Mouse (Mus musculus): ENCODE data around the gene Zfand3. TPM values are rescaled to one million over a fixed set of nuclear protein-coding genes. Genes with fewer than 3 reads are reported as not detected.

The Zfand3 gene
- total and polyA plus RNA-seq, 2 experiments = 46.7 to 63.3 TPM

DNA sequence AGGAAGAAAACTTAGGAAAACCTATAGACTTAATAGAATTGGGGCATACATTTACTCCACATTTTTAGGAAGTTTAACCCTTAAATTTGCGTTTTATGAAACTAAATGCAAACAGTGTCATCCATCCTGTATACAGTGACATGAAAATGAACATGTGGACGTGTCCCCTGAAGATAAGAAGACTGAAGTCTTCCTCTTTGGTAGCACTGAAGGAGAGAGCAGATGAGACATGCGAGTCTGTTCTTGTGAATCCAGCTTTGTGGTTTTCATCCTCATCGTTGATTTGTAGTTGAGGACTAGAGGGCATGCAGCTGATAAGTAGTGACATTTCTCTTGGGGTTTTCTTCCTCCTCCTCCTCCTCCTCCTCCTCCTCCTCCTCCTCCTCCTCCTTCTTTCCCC, 177.0 kb downstream of the Zfand3 start:
- TF ChIP-seq POLR2A (IDR thresholded peaks at IDR 0.05; ENCODE audit: extremely low read depth, insufficient read depth, low read length) (no peak), CTCF (IDR thresholded peaks at IDR 0.05; ENCODE audit: low read depth, low read length) (no peak)
- WGBS = 82% methylated on average over 4 of the region's 4 CpGs
- DNase-seq (ENCODE audit: extremely low read depth, low read depth, low spot score) = no peak
- no peak overlapping the region for H3K9ac ChIP-seq (ENCODE audit: low read depth, low read length)
- H3K4me1 ChIP-seq (ENCODE audit: control insufficient read depth, insufficient read depth, low read length) = no peaks in the 10 kb centered on the region
- H3K27ac ChIP-seq (replicated peaks; ENCODE audit: insufficient read depth, low read depth, low read length) = no peak overlapping the region
- H3K27me3 ChIP-seq (ENCODE audit: control insufficient read depth, insufficient read depth, low read length) = no peaks in the 10 kb centered on the region
- peaks cover 39% of the 10 kb centered on the region for H3K79me2 ChIP-seq (ENCODE audit: control insufficient read depth, insufficient read depth, low read length)
- no peak overlapping the region for H3K4me3 ChIP-seq (ENCODE audit: insufficient read depth, low read depth, low read length)
- no peaks in the 10 kb centered on the region for H3K36me3 ChIP-seq (ENCODE audit: control insufficient read depth, insufficient read depth, low read length)

DNA sequence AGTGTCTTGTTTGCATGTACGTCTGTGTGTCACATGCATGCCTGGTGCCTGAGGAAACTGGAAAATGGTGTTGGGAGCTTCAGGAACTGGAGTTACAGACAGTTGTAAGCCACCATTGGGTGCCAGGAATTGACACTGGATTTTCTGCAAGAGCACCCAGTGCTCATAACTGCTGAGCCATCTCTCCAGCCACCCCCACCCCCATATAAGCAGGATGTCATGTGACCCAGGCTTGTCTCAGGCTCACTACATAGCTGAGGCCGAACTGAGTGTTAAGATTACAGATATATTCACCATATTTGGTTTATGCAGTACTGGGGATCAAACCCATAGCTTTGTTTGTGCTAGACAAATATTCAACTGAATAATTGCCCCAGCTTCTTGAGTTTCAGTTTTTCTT, 177.5 kb downstream of the Zfand3 start:
- Histone ChIP-seq H3K79me2 (ENCODE audit: control insufficient read depth, insufficient read depth, low read length) (peaks cover 41% of the 10 kb centered on the region), H3K4me3 (ENCODE audit: insufficient read depth, low read depth, low read length) (no peak overlapping the region), H3K36me3 (ENCODE audit: control insufficient read depth, insufficient read depth, low read length) (no peaks in the 10 kb centered on the region), H3K9ac (ENCODE audit: low read depth, low read length) (no peak overlapping the region), H3K27ac (replicated peaks; ENCODE audit: insufficient read depth, low read depth, low read length) (no peak overlapping the region), H3K27me3 (ENCODE audit: control insufficient read depth, insufficient read depth, low read length) (no peaks in the 10 kb centered on the region), H3K4me1 (ENCODE audit: control insufficient read depth, insufficient read depth, low read length) (no peaks in the 10 kb centered on the region)
- no peak for TF ChIP-seq CTCF (IDR thresholded peaks at IDR 0.05; ENCODE audit: low read depth, low read length)
- TF ChIP-seq POLR2A (IDR thresholded peaks at IDR 0.05; ENCODE audit: extremely low read depth, insufficient read depth, low read length) = no peak
- no peak for DNase-seq (ENCODE audit: extremely low read depth, low read depth, low spot score)
- WGBS = 58% methylated on average over 2 of the region's 2 CpGs

DNA sequence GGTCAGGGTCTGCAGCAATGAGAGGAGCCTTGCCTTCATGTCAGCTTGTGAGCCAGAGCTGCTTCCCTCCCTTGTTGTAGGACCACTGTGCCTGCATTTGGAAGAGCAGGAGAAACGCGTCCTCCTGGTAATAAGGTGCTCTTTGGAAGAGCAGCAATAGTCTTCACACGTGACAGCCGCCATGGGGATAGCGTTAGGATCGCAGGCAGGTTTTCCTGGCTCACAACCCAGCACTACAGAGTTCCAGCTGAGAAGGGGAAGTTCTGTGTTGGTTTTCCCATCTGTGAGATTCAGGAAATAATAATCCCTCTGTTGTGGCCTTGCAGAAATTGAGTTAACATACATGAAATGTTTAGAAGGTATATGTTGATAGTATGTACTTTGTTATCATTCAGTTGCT, 179.0 kb downstream of the Zfand3 start:
- H3K4me3 ChIP-seq (ENCODE audit: insufficient read depth, low read depth, low read length) = no peak overlapping the region
- H3K27ac ChIP-seq (replicated peaks; ENCODE audit: insufficient read depth, low read depth, low read length) = no peak overlapping the region
- no peaks in the 10 kb centered on the region; the same call in 1 of the 2 replicates for H3K4me1 ChIP-seq (ENCODE audit: control insufficient read depth, insufficient read depth, low read length)
- H3K36me3 ChIP-seq (ENCODE audit: control insufficient read depth, insufficient read depth, low read length) = no peaks in the 10 kb centered on the region
- 92% methylated on average over 6 of the region's 6 CpGs for WGBS
- no peak for TF ChIP-seq POLR2A (IDR thresholded peaks at IDR 0.05; ENCODE audit: extremely low read depth, insufficient read depth, low read length)
- no peak for TF ChIP-seq CTCF (IDR thresholded peaks at IDR 0.05; ENCODE audit: low read depth, low read length)
- peaks cover 38% of the 10 kb centered on the region for H3K79me2 ChIP-seq (ENCODE audit: control insufficient read depth, insufficient read depth, low read length)
- no peak for DNase-seq (ENCODE audit: extremely low read depth, low read depth, low spot score)
- H3K9ac ChIP-seq (ENCODE audit: low read depth, low read length) = no peak overlapping the region
- H3K27me3 ChIP-seq (ENCODE audit: control insufficient read depth, insufficient read depth, low read length) = no peaks in the 10 kb centered on the region

DNA sequence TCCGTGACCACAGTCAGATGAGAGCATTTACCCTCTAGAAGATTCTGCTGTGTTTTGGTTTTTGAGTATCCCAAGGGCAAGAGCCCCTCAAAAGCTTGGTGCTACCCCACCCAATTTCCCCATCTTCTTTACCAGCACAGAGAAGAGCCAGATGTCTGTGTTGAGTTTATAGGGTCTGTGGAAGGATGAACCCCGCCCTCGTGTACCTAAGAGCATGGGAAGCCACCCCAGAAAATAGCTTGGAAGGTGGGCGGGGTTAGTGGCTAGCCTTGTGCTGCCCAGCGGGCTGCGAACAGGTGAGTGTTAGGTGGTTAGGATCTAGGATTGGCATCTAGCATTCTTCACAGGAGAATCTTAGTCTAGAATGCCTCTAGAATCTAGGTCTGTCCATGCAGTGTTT, 182.6 kb downstream of the Zfand3 start:
- WGBS = 93% methylated on average over 6 of the region's 6 CpGs
- Histone ChIP-seq H3K79me2 (ENCODE audit: control insufficient read depth, insufficient read depth, low read length) (peaks cover 49% of the 10 kb centered on the region), H3K27me3 (ENCODE audit: control insufficient read depth, insufficient read depth, low read length) (no peaks in the 10 kb centered on the region), H3K36me3 (ENCODE audit: control insufficient read depth, insufficient read depth, low read length) (no peaks in the 10 kb centered on the region), H3K4me3 (ENCODE audit: insufficient read depth, low read depth, low read length) (no peak overlapping the region), H3K9ac (ENCODE audit: low read depth, low read length) (no peak overlapping the region), H3K27ac (replicated peaks; ENCODE audit: insufficient read depth, low read depth, low read length) (no peak overlapping the region), H3K4me1 (ENCODE audit: control insufficient read depth, insufficient read depth, low read length) (no peaks in the 10 kb centered on the region; the same call in 1 of the 2 replicates)
- TF ChIP-seq POLR2A (IDR thresholded peaks at IDR 0.05; ENCODE audit: extremely low read depth, insufficient read depth, low read length) (no peak), CTCF (IDR thresholded peaks at IDR 0.05; ENCODE audit: low read depth, low read length) (no peak)
- DNase-seq (ENCODE audit: extremely low read depth, low read depth, low spot score) = no peak

DNA sequence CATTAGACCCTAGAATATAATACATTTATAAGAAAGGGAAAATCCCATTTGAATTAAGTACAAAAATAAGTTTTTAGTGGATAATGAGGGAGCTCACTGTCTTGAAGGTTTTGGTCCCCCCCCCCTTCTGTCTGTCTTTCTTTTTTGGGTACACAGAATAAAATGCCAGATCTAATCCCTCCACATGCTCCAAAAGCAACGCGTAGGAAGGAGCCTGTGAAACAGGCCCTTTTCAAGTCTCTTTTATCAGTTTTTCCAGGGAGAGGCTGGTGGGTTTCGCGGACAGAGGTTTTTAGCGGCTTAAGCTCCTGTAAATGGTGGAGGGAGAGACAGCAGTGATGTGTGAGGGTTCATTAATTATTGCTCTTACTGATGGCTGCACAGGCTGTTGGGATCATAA, 183.0 kb downstream of the Zfand3 start:
- Histone ChIP-seq H3K9ac (ENCODE audit: low read depth, low read length) (no peak overlapping the region), H3K36me3 (ENCODE audit: control insufficient read depth, insufficient read depth, low read length) (no peaks in the 10 kb centered on the region), H3K4me1 (ENCODE audit: control insufficient read depth, insufficient read depth, low read length) (no peaks in the 10 kb centered on the region; the same call in 1 of the 2 replicates), H3K27ac (replicated peaks; ENCODE audit: insufficient read depth, low read depth, low read length) (no peak overlapping the region), H3K79me2 (ENCODE audit: control insufficient read depth, insufficient read depth, low read length) (peaks cover 46% of the 10 kb centered on the region), H3K27me3 (ENCODE audit: control insufficient read depth, insufficient read depth, low read length) (no peaks in the 10 kb centered on the region), H3K4me3 (ENCODE audit: insufficient read depth, low read depth, low read length) (no peak overlapping the region)
- 87% methylated on average over 5 of the region's 5 CpGs for WGBS
- no peak for DNase-seq (ENCODE audit: extremely low read depth, low read depth, low spot score)
- TF ChIP-seq POLR2A (IDR thresholded peaks at IDR 0.05; ENCODE audit: extremely low read depth, insufficient read depth, low read length) (no peak), CTCF (IDR thresholded peaks at IDR 0.05; ENCODE audit: low read depth, low read length) (no peak)

DNA sequence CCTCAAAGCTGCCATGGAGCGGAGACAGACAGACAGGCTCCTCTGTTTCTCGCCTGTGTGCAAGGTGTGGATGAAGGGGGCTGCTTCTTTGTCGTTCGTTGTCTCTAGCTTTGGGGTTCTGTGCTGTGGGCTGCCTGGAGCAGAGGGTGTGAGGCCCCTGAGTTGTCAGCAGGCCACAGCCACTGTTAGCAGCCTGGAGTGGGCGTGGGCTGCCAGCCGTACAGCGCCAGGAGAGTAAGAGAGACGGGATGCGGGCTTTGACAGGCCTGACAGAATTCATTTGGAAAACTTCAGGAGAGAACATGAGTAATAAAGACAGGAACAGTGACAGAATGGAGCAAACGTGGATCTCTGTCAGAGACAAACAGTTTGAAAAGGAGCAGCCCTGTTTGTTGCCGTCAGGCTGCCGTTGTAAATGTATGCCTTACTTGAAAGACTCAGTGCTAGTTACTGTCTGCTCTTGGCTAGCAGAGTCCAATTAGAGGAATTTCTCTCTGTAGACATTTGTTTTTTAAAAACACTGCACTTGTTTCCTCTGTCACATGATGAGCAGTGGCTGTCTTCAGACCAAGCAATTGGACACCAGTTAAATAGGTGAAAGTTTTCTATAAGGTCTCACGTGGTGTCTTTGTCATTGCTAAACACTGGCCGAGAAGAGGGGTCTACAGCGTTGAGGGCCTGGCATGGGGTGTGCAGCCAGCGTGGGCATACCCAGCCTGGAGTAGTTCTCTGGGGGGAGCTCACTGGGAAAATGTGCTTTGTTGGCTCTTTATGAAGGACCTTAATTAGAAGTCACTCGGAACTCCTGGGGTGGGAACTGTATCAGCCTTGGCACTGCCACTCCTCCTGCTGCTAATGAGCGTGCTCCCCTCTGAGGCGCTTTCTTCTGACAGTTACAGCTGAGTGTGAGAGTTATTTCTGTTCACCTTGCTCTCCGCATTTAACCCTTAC, 183.8 kb downstream of the Zfand3 start:
- Histone ChIP-seq H3K4me1 (ENCODE audit: control insufficient read depth, insufficient read depth, low read length) (no peaks in the 10 kb centered on the region; the same call in 1 of the 2 replicates), H3K27ac (replicated peaks; ENCODE audit: insufficient read depth, low read depth, low read length) (no peak overlapping the region), H3K27me3 (ENCODE audit: control insufficient read depth, insufficient read depth, low read length) (no peaks in the 10 kb centered on the region), H3K9ac (ENCODE audit: low read depth, low read length) (no peak overlapping the region), H3K79me2 (ENCODE audit: control insufficient read depth, insufficient read depth, low read length) (peaks cover 49% of the 10 kb centered on the region), H3K36me3 (ENCODE audit: control insufficient read depth, insufficient read depth, low read length) (peaks cover 2% of the 10 kb centered on the region; the same call in 1 of the 2 replicates), H3K4me3 (ENCODE audit: insufficient read depth, low read depth, low read length) (no peak overlapping the region)
- DNase-seq (ENCODE audit: extremely low read depth, low read depth, low spot score) = peak; percentile 24
- TF ChIP-seq CTCF (IDR thresholded peaks at IDR 0.05; ENCODE audit: low read depth, low read length) = no peak
- no peak for TF ChIP-seq POLR2A (IDR thresholded peaks at IDR 0.05; ENCODE audit: extremely low read depth, insufficient read depth, low read length)
- WGBS = 65% methylated on average over 20 of the region's 20 CpGs
